Mouse (Mus musculus) stomach, embryonic 16.5 days (tissue): ENCODE data around the gene Creb3l2. TPM values are rescaled to one million over a fixed set of nuclear protein-coding genes. Genes with fewer than 3 reads are reported as not detected.

ENCODE experiments used
- ATAC-seq: fragments of 200-750 bp; cut with Nextera tagmentation; 2 replicates; pipeline ENCODE4 v1.8.0; 2017; ENCODE audit warnings: moderate number of reproducible peaks, moderate TSS enrichment; ENCODE audit not compliant: insufficient read depth, low FRiP score
- H3K27ac ChIP-seq: fragments of 300-500 bp; sonication (generic); 2 replicates; pipeline ENCODE4 v1.5.1; 2014; ENCODE audit warnings: low read length
- H3K27me3 ChIP-seq: fragments of 300-500 bp; sonication (generic); 2 replicates; pipeline ENCODE4 v1.6.1; 2014; ENCODE audit warnings: low read length, control low read depth, mixed read lengths; ENCODE audit not compliant: control insufficient read depth, insufficient read depth
- H3K36me3 ChIP-seq: fragments of 300-500 bp; sonication (generic); 2 replicates; pipeline ENCODE4 v1.6.1; 2014; ENCODE audit warnings: low read length; ENCODE audit not compliant: control insufficient read depth, insufficient read depth
- H3K4me1 ChIP-seq: fragments of 300-500 bp; sonication (generic); 2 replicates; pipeline ENCODE4 v1.6.1; 2014; ENCODE audit warnings: low read length, control low read depth, mixed read lengths; ENCODE audit not compliant: control insufficient read depth, insufficient read depth
- H3K4me2 ChIP-seq: fragments of 300-500 bp; sonication (generic); 2 replicates; pipeline ENCODE4 v1.6.1; 2014; ENCODE audit warnings: low read depth, low read length, mixed read lengths
- H3K4me3 ChIP-seq: fragments of 300-500 bp; sonication (generic); replicated peaks from 2 replicates; pipeline ENCODE4 v1.5.1; 2014; ENCODE audit warnings: mild to moderate bottlenecking, low read length
- H3K9ac ChIP-seq: fragments of 300-500 bp; sonication (generic); 2 replicates; pipeline ENCODE4 v1.6.1; 2014; ENCODE audit warnings: low read length
- H3K9me3 ChIP-seq: fragments of 300-500 bp; sonication (generic); replicated peaks from 2 replicates; pipeline ENCODE4 v1.6.1; 2016; ENCODE audit warnings: low read length, control low read depth; ENCODE audit not compliant: control insufficient read depth
- WGBS: fragments of 180-500 bp; shearing (Covaris S2); extraction: QIAGEN DNeasy Blood & Tissue Kit; methylation state at CpG from one replicate; pipeline ENCODE4 v1.1.7; 2014; 5-methylcytosine and 5-hydroxymethylcytosine counted together
- polyA plus RNA-seq: library from polyadenylated mRNA; unstranded; fragments of >200 nt; fragmentation: Nextera tagmentation; extraction: Ambion mirVana; gene quantifications from 2 replicates; pipeline ENCODE4 v1.2.1, GENCODE M21; 2015

The Creb3l2 gene
- polyA plus RNA-seq, 1 experiment from 2014 or later = 20.3 TPM

DNA sequence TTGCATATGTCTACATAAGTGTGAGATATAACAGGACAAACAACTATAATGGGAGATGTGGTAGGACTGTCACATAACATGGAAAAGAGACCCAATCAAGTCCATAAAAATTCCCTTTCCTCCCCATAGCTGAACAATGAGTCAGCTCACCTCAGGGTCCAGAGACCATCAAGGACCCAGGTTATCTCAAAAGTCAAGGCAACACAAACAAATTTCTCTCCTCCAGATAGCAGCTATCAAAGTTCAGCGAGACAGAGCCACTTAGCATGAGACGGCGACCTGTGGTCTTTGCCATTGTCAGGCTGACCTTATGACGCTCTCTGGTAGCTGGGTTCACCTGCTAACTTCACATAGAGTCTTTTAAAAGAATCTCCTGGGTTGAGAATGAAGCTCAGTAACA is 44.7 kb downstream of the Creb3l2 start:
- Histone ChIP-seq H3K4me1 (peaks cover 48% of the 10 kb centered on the region), H3K4me2 (no peak overlapping the region), H3K27ac (no peak overlapping the region), H3K9ac (no peak overlapping the region), H3K36me3 (no peaks in the 10 kb centered on the region), H3K27me3 (no peaks in the 10 kb centered on the region), H3K9me3 (no peaks in the 10 kb centered on the region), H3K4me3 (no peak overlapping the region)
- no peak for ATAC-seq
- 70% methylated on average over 4 of the region's 4 CpGs for WGBS

DNA sequence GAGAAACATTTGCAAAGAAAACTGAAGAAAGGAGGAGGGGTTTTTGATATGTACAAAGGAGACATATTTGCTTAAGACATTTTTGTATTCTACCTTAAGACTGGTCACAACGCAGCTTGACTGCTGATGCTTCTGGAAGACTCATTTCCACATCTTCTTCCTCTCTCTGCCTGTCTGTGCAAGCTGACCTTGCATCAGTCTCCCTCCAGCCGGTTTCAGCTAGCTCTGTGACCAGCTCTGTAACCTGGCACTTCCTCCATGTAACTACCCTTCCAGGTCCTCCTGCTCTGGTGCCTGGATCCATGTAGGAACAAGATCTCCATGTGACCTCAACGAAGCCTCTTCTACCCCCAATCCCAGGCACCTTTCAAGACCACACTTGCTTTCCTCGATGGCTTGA is 45.8 kb downstream of the Creb3l2 start:
- H3K9ac ChIP-seq = no peak overlapping the region
- no peak overlapping the region for H3K4me2 ChIP-seq
- no peaks in the 10 kb centered on the region for H3K27me3 ChIP-seq
- H3K9me3 ChIP-seq = no peaks in the 10 kb centered on the region
- no peak for ATAC-seq
- H3K36me3 ChIP-seq = no peaks in the 10 kb centered on the region
- H3K4me1 ChIP-seq = peaks cover 36% of the 10 kb centered on the region
- 75% methylated on average over 4 of the region's 4 CpGs for WGBS
- no peak overlapping the region for H3K4me3 ChIP-seq
- no peak overlapping the region for H3K27ac ChIP-seq

DNA sequence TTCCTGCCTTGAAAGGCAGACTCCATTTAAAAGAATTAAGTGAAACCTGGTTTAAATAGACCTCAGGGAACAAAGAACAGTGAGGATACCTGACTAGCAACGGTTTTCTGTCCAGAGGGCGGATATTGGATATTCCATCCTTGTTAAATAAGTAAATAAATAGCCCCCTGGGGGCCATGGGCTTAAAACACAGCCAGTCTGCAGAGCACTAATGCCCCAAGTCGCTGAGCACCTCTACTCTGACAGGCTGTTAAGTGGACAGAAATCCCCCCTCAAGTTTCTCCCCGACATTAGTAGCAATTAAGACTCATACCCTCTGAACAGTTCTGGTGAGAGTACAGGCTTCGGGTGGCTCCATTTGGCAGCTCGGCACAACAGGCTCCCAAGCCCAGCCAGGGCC is 48.7 kb downstream of the Creb3l2 start:
- Histone ChIP-seq H3K9ac (no peak overlapping the region), H3K4me2 (no peak overlapping the region), H3K4me1 (peaks cover 27% of the 10 kb centered on the region), H3K4me3 (no peak overlapping the region), H3K36me3 (no peaks in the 10 kb centered on the region), H3K27me3 (no peaks in the 10 kb centered on the region), H3K9me3 (no peaks in the 10 kb centered on the region), H3K27ac (no peak overlapping the region)
- ATAC-seq = no peak
- 74% methylated on average over 6 of the region's 6 CpGs for WGBS

DNA sequence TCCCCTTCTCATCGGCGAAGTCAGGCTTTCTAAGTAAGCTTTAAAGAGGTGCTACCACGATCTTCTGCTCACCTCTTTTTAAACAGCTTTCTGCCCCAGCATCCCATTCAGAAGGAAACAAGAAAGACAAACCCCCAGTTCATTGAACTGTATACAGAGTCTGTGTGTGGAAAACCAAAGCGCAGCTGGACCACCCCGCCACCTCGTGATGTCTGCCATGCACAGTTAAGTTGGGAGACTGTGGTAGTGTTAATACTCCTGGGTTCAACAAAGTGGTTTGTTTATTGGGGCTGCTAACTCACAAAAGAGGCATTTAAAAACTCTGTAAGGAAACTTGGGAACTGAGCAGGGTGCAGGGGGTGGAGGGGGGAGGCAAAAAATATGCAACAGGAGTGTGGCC is 49.7 kb downstream of the Creb3l2 start:
- ATAC-seq = no peak
- H3K4me3 ChIP-seq = no peak overlapping the region
- peaks cover 27% of the 10 kb centered on the region for H3K4me1 ChIP-seq
- no peak overlapping the region for H3K4me2 ChIP-seq
- no peaks in the 10 kb centered on the region for H3K9me3 ChIP-seq
- no peaks in the 10 kb centered on the region for H3K27me3 ChIP-seq
- no peaks in the 10 kb centered on the region for H3K36me3 ChIP-seq
- WGBS = 70% methylated on average over 6 of the region's 6 CpGs
- H3K27ac ChIP-seq = no peak overlapping the region
- no peak overlapping the region for H3K9ac ChIP-seq

GRCm38 (mm10) chr6:37391313-37391712 is 50.6 kb downstream of the Creb3l2 start:
- Histone ChIP-seq H3K9ac (no peak overlapping the region), H3K4me3 (no peak overlapping the region), H3K9me3 (no peaks in the 10 kb centered on the region), H3K4me2 (no peak overlapping the region), H3K36me3 (no peaks in the 10 kb centered on the region), H3K27me3 (no peaks in the 10 kb centered on the region), H3K4me1 (peaks cover 27% of the 10 kb centered on the region), H3K27ac (peak overlapping the region; percentile 41)
- peak; percentile 26; the same call in 1 of the 2 replicates for ATAC-seq
- WGBS = 55% methylated on average over 7 of the region's 7 CpGs

- no peak overlapping the region for H3K27ac ChIP-seq
- H3K4me2 ChIP-seq = no peak overlapping the region
- H3K4me1 ChIP-seq = peaks cover 26% of the 10 kb centered on the region
- H3K9me3 ChIP-seq = no peaks in the 10 kb centered on the region
- H3K9ac ChIP-seq = no peak overlapping the region
- no peaks in the 10 kb centered on the region for H3K36me3 ChIP-seq
- no peak overlapping the region for H3K4me3 ChIP-seq
- no peaks in the 10 kb centered on the region for H3K27me3 ChIP-seq
- 42% methylated on average over 8 of the region's 8 CpGs for WGBS
- peak; percentile 41; the same call in 1 of the 2 replicates for ATAC-seq
Observed at GRCm38 (mm10) chr6:37388960-37389359, 53.0 kb downstream of the Creb3l2 start.

- Histone ChIP-seq H3K27ac (no peak overlapping the region), H3K9ac (no peak overlapping the region), H3K9me3 (no peaks in the 10 kb centered on the region), H3K4me1 (peaks cover 26% of the 10 kb centered on the region), H3K4me3 (no peak overlapping the region), H3K36me3 (no peaks in the 10 kb centered on the region), H3K27me3 (no peaks in the 10 kb centered on the region), H3K4me2 (no peak overlapping the region)
- 68% methylated on average over 6 of the region's 6 CpGs for WGBS
- no peak for ATAC-seq
Observed at GRCm38 (mm10) chr6:37388501-37388900, 53.4 kb downstream of the Creb3l2 start.

GRCm38 (mm10) chr6:37387281-37387680 is 54.7 kb downstream of the Creb3l2 start:
- no peak overlapping the region for H3K4me3 ChIP-seq

DNA sequence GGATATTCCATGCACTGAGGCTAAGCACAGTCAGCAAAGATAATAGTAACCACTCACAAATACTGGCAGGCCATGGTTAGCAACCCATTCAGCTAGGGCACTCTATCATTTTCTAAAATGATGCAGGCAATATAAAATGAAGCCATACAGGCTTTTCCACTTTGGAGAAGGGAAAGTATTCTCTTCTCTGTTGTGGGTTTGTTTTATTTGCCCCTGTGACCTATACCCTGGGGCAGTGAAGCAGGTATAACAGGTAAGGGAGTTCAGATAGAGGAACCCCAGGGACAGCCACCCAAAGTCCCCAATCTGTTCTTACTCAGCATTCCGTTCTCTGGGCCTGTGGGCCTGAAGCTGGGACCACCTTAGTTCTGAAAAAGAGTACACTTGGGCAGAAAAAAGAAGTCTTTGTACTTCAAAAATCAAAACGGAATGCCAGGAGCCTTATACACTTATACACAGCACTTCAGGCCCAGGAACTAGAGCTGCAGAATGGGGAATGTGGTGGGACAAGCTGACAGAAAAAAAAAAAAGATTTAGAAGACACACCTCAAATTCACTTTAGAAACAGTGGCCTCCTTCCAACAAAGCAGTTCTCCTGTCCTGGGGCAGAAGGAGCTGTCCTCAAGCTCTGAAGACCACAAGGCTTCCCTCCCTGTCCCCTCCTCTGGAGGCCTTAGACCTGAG is 56.2 kb downstream of the Creb3l2 start:
- H3K9ac ChIP-seq = no peak overlapping the region
- WGBS = 65% methylated on average over 2 of the region's 2 CpGs
- H3K27ac ChIP-seq = 0 out of 2 replicates have a peak overlapping the region, but pooled peaks have one; percentile 44
- H3K36me3 ChIP-seq = no peaks in the 10 kb centered on the region
- peaks cover 18% of the 10 kb centered on the region for H3K4me1 ChIP-seq
- H3K4me3 ChIP-seq = no peak overlapping the region
- no peaks in the 10 kb centered on the region for H3K9me3 ChIP-seq
- ATAC-seq = peak; percentile 41; the same call in 1 of the 2 replicates
- no peak overlapping the region for H3K4me2 ChIP-seq
- no peaks in the 10 kb centered on the region for H3K27me3 ChIP-seq

More at GRCm38 (mm10) chr6:37387281-37387680, 54.7 kb downstream of the Creb3l2 start:
- H3K9me3 ChIP-seq = no peaks in the 10 kb centered on the region
- 74% methylated on average over 4 of the region's 4 CpGs for WGBS
- H3K27ac ChIP-seq = no peak overlapping the region
- no peak overlapping the region for H3K4me2 ChIP-seq
- no peak for ATAC-seq
- no peak overlapping the region for H3K9ac ChIP-seq
- peaks cover 20% of the 10 kb centered on the region for H3K4me1 ChIP-seq
- no peaks in the 10 kb centered on the region for H3K27me3 ChIP-seq
- H3K36me3 ChIP-seq = no peaks in the 10 kb centered on the region
